Mouse (Mus musculus) small intestine, adult 2 months (tissue): Measurements from ENCODE around the gene Abhd12b. TPM values are rescaled to one million over a fixed set of nuclear protein-coding genes. Genes with fewer than 3 reads are reported as not detected.

Source experiments
- H3K27ac ChIP-seq: fragments of 200-500 bp; 2 replicates; pipeline ENCODE4 v1.5.1; 2012; ENCODE audit warnings: low read depth, low read length, control low read depth, inconsistent platforms; ENCODE audit not compliant: insufficient read depth
- H3K27me3 ChIP-seq: fragments of 200-500 bp; 2 replicates; pipeline ENCODE4 v1.6.1; 2012; ENCODE audit warnings: mild to moderate bottlenecking, moderate library complexity, low read length, inconsistent platforms; ENCODE audit not compliant: control insufficient read depth, insufficient read depth
- H3K36me3 ChIP-seq: fragments of 200-500 bp; 2 replicates; pipeline ENCODE4 v1.6.1; 2012; ENCODE audit warnings: mild to moderate bottlenecking, low read length, control low read depth, inconsistent platforms; ENCODE audit not compliant: control insufficient read depth, insufficient read depth
- H3K4me1 ChIP-seq: fragments of 200-500 bp; 2 replicates; pipeline ENCODE4 v1.6.1; 2012; ENCODE audit warnings: low read length, inconsistent platforms, mixed read lengths; ENCODE audit not compliant: control insufficient read depth, insufficient read depth, insufficient read length
- H3K4me3 ChIP-seq: fragments of 200-500 bp; 2 replicates; pipeline ENCODE4 v1.5.1; 2012; ENCODE audit warnings: low read depth, mild to moderate bottlenecking, control low read depth, inconsistent platforms, low read length, moderate library complexity
- CTCF ChIP-seq: fragments of 200-500 bp; IDR thresholded peaks from 2 replicates; pipeline ENCODE4 v1.5.1; 2012; ENCODE audit warnings: low read depth, mild to moderate bottlenecking, control low read depth, inconsistent platforms, low read length, moderate library complexity, mixed read lengths; ENCODE audit not compliant: insufficient replicate concordance, insufficient read length; ENCODE audit errors: extremely low read depth
- POLR2A ChIP-seq: fragments of 200-500 bp; IDR thresholded peaks from 2 replicates; pipeline ENCODE4 v1.6.1; 2012; ENCODE audit warnings: low read depth, mild to moderate bottlenecking, control low read depth, inconsistent platforms, low read length, moderate library complexity
- WGBS: fragments of 180-500 bp; shearing (Covaris S2); methylation state at CpG from one replicate; pipeline ENCODE4 v1.1.7; 2018; 5-methylcytosine and 5-hydroxymethylcytosine counted together
- polyA plus RNA-seq: library from polyadenylated mRNA; depleted of rRNA; stranded (reverse); fragments of >200 nt; gene quantifications from 2 replicates; pipeline ENCODE4 v1.2.3, GENCODE M21; 2012

Abhd12b gene
- polyA plus RNA-seq, 1 experiment, result not detected

DNA sequence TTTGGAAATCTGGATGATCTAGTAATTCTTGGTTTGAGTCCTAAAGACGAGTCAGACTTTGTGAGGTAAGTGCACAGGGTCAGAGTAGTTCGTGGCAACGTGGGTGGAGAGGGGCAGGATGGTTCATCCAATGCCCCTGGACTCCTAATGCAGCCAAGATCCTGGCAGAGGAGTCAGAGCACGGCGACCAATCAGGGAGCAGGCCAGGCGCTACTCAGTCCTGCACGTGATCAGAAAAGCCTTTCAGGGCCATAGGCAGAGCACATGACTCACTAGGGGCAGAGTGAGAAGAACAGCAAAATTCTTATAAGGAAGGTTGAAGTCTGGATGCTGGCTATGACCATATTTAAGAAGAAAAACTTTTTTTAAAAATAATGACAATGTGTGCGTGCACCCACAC, 50.5 kb downstream of the Abhd12b start:
- Histone ChIP-seq H3K27ac (no peak overlapping the region), H3K4me3 (no peak overlapping the region), H3K4me1 (no peaks in the 10 kb centered on the region), H3K36me3 (no peaks in the 10 kb centered on the region), H3K27me3 (no peaks in the 10 kb centered on the region)
- TF ChIP-seq POLR2A (no peak), CTCF (no peak)
- 78% methylated on average over 8 of the region's 8 CpGs for WGBS

DNA sequence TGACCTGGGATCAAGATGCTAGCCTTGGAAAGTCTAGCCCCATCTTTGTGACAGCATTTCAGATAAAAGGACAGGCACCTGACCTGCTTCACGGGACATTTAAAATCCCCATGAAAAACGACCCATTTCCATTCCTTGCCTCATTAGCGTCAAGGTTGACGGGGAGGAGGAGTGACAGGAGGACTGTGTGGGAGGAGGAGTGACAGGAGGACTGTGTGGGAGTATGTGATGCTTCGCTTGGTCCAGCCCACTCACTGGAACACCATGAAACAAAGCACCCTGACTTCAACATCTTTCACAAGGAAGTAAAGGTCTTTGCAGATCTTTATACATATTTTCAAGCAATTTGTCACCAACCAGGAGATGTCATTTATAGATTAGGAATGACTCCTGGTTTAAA, 54.3 kb downstream of the Abhd12b start:
- Histone ChIP-seq H3K27ac (no peak overlapping the region), H3K4me1 (no peaks in the 10 kb centered on the region), H3K27me3 (no peaks in the 10 kb centered on the region), H3K4me3 (no peak overlapping the region), H3K36me3 (no peaks in the 10 kb centered on the region)
- 63% methylated on average over 5 of the region's 5 CpGs for WGBS
- TF ChIP-seq POLR2A (no peak), CTCF (no peak)

DNA sequence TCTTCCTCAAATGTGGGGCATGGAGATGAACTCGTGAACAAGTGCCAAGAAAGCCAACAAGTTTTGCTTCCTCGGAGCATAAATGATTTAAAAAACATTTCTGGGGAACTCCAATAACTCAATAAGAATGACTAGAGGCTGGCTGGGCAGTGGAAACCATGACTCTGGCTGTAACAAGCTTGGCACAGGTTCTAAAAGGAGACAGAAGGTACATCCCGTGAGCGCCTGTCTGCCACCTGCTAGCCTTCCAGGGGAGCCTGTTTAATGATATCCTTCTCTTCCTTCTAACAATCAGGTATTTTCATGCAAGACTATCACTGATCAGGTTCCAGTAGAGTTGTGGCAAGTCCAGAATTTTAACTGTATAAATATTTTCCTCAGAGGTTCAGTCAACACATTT, 58.6 kb downstream of the Abhd12b start:
- H3K27ac ChIP-seq, result no peak overlapping the region
- no peaks in the 10 kb centered on the region for H3K36me3 ChIP-seq
- H3K4me3 ChIP-seq, result no peak overlapping the region
- H3K27me3 ChIP-seq, result no peaks in the 10 kb centered on the region
- TF ChIP-seq POLR2A, result no peak
- no peak for TF ChIP-seq CTCF
- 69% methylated on average over 4 of the region's 4 CpGs for WGBS
- H3K4me1 ChIP-seq, result no peaks in the 10 kb centered on the region

DNA sequence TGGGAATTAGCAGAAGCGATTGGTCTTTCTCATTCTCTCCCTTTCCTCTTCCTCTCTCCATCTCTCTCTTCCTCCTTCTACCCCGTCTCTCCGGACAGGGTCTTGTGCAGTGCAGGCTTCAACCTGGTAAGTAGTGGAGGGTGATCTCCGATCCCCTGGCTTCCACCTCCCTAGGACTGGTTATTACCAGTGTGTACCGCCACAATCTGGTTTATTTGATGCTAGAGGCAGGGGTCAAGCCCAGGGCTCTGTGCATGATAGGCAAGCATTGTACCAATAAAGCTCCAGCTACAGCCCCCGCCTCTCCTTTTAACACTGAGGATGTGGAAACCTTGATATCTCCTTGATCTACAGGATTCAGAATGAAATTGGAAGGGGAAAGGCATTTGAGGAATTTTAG, 59.7 kb downstream of the Abhd12b start:
- no peak overlapping the region for H3K27ac ChIP-seq
- H3K4me3 ChIP-seq, result no peak overlapping the region
- H3K36me3 ChIP-seq, result no peaks in the 10 kb centered on the region
- WGBS, result 78% methylated on average over 6 of the region's 6 CpGs
- no peaks in the 10 kb centered on the region for H3K27me3 ChIP-seq
- no peaks in the 10 kb centered on the region for H3K4me1 ChIP-seq
- no peak for TF ChIP-seq POLR2A
- TF ChIP-seq CTCF, result no peak

DNA sequence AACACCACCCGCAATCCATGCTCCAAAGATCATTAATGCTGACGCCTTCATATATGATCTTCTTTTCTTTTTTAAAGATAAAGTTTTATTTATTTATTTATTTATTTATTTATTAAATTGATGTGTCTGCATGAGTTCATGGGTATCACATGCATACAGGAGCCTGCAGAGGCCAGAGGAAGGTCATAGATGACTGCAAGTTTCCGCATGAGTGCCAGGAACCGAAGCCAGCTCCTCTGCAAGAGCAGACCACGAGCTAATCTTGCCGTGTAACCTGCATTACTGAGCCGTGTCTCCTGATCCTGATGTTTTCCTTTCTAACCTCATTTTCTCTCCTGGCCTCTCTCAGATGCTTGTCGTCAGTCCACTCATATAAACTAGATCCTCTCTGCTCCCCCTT, 60.3 kb downstream of the Abhd12b start:
- no peak overlapping the region for H3K27ac ChIP-seq
- no peak for TF ChIP-seq POLR2A
- TF ChIP-seq CTCF, result no peak
- 77% methylated on average over 8 of the region's 8 CpGs for WGBS
- no peaks in the 10 kb centered on the region for H3K4me1 ChIP-seq
- no peaks in the 10 kb centered on the region for H3K27me3 ChIP-seq
- no peaks in the 10 kb centered on the region for H3K36me3 ChIP-seq
- H3K4me3 ChIP-seq, result no peak overlapping the region

DNA sequence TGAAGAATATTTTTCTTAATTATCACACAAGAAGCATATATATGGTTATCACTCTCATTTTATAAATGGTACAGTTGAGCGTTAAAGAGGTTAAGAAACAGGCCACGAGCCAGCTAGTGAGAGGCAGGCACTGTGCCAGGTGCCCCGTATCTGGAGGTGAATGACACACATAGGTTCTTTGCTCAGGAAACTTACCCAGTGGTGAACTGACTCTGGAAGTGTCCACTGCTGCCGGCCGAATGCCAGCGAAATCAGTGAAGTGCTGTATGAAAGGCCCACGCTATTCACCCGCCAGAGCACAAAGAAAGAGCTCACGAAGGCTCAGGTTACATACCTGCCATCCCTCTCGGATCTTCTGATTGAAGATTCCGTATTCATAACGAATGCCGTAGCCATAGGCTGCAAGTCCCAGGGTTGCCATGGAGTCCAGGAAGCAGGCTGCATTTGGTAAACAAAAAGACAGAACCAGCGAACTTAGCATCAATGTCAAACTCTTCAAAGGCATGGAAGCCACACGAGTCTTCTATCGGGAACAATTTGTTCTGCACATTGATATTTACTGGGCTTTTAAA, 62.4 kb downstream of the Abhd12b start:
- H3K4me1 ChIP-seq, result no peaks in the 10 kb centered on the region
- WGBS, result 70% methylated on average over 16 of the region's 16 CpGs
- no peaks in the 10 kb centered on the region for H3K27me3 ChIP-seq
- TF ChIP-seq CTCF, result no peak
- TF ChIP-seq POLR2A, result no peak
- no peak overlapping the region for H3K27ac ChIP-seq
- no peak overlapping the region for H3K4me3 ChIP-seq
- H3K36me3 ChIP-seq, result no peaks in the 10 kb centered on the region

DNA sequence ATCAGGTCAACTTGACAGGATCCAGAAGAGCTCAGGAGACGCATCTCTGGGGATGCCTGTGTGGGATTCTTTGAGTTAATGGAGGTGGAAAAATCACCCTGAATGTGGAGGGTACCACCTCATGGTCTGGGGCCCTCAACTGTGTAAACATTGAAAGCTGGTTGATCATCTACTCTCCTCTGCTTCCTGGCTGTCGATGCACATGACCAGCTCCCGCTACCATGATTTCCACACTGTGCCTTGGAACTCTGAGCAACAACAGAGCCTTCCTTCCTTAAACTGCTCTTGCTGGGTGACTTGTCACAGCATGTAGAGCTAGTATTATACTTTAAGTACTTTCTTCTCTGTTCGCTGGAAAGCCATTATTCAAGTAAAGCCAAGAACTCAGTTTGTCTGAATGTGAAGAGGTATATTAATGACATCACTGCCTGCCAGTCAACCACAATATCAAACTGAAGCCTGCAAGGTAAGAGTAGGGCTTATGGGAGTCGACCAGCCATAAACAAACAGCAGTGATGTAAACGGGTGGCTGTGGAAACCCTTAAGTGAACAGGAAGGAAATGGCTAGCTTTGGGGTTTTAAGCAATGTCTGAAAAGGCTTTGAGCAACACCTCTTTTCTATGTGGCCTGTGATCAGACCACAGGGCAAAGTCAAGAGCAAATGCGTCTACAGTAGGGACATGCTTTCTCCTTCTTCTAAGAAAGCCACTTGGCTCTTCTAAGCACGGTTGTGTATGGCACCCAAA, 65.0 kb downstream of the Abhd12b start:
- WGBS, result 62% methylated on average over 8 of the region's 8 CpGs
- 0 out of 2 replicates have a peak overlapping the region, but pooled peaks have one; percentile 19 for H3K27ac ChIP-seq
- TF ChIP-seq CTCF (no peak), POLR2A (no peak)
- no peaks in the 10 kb centered on the region for H3K27me3 ChIP-seq
- no peaks in the 10 kb centered on the region for H3K36me3 ChIP-seq
- no peak overlapping the region for H3K4me3 ChIP-seq
- H3K4me1 ChIP-seq, result no peaks in the 10 kb centered on the region
